Mouse (Mus musculus) bone marrow, adult 2 months (tissue): Measurements from ENCODE around the gene Gm32742.

Experiments
- CTCF ChIP-seq: fragments of 200-500 bp; IDR thresholded peaks from 2 replicates; pipeline ENCODE4 v1.5.1; 2011; ENCODE audit warnings: low read length, control low read depth; ENCODE audit not compliant: control insufficient read depth, insufficient read depth
- POLR2A ChIP-seq: fragments of 200-500 bp; IDR thresholded peaks from 2 replicates; pipeline ENCODE4 v1.6.1; 2011; ENCODE audit warnings: low read depth, mild to moderate bottlenecking, control low read depth, low read length, borderline replicate concordance; ENCODE audit not compliant: control insufficient read depth

GRCm38 (mm10) chr9:51213023-51213728 is 47.9 kb upstream of the Gm32742 start, which contains the start of gene Pou2af1:
- TF ChIP-seq POLR2A, result 0 out of 2 replicates have a peak, but pooled peaks have one; percentile 23
- no peak for TF ChIP-seq CTCF
